Mouse (Mus musculus): ENCODE measurements around the gene Nox1. TPM values are rescaled to one million over a fixed set of nuclear protein-coding genes. Genes with fewer than 3 reads are reported as not detected.

Gene Nox1
- polyA plus RNA-seq, 1 experiment from 2014 or later = 0.17 TPM

- Histone ChIP-seq H3K27me3 (ENCODE audit: control insufficient read depth, insufficient read depth, low read length) (no peaks in the 10 kb centered on the region), H3K9me3 (ENCODE audit: control insufficient read depth, low read length) (no peaks in the 10 kb centered on the region), H3K4me1 (ENCODE audit: control insufficient read depth, insufficient read depth, low read length) (no peaks in the 10 kb centered on the region), H3K4me2 (ENCODE audit: low read length) (no peak overlapping the region), H3K27ac (replicated peaks; ENCODE audit: low read depth, low read length) (no peak overlapping the region), H3K9ac (replicated peaks; ENCODE audit: low read length) (no peak overlapping the region), H3K4me3 (replicated peaks; ENCODE audit: low read depth, low read length) (no peak overlapping the region), H3K36me3 (ENCODE audit: control insufficient read depth, insufficient read depth, low read length) (no peaks in the 10 kb centered on the region)
- ATAC-seq (ENCODE audit: low FRiP score, low TSS enrichment) (no peak), DNase-seq (no peak)
- 75% methylated on average over 2 of the region's 2 CpGs for WGBS
These were observed 119.1 kb downstream of the Nox1 start for GRCm38 (mm10) chrX:134102641-134103040.

- no peak for ATAC-seq (ENCODE audit: low FRiP score, low TSS enrichment)
These were observed 136.3 kb downstream of the Nox1 start for GRCm38 (mm10) chrX:134085453-134085852.

GRCm38 (mm10) chrX:134059764-134060163, 162.0 kb downstream of the Nox1 start:
- 23% methylated on average over 10 of the region's 10 CpGs for WGBS
- peak overlapping the region; percentile 55 for H3K4me3 ChIP-seq (replicated peaks; ENCODE audit: low read depth, low read length)
- 0 out of 2 replicates have a peak, but pooled peaks have one; percentile 18 for ATAC-seq (ENCODE audit: low FRiP score, low TSS enrichment)
- H3K4me2 ChIP-seq (ENCODE audit: low read length) = peak overlapping the region; percentile 50
- H3K27ac ChIP-seq (replicated peaks; ENCODE audit: low read depth, low read length) = peak overlapping the region; percentile 86
- peak overlapping the region; percentile 64 for H3K9ac ChIP-seq (replicated peaks; ENCODE audit: low read length)
- no peaks in the 10 kb centered on the region for H3K4me1 ChIP-seq (ENCODE audit: control insufficient read depth, insufficient read depth, low read length)
- DNase-seq = peak; percentile 51
- H3K27me3 ChIP-seq (ENCODE audit: control insufficient read depth, insufficient read depth, low read length) = no peaks in the 10 kb centered on the region
- no peaks in the 10 kb centered on the region for H3K9me3 ChIP-seq (ENCODE audit: control insufficient read depth, low read length)
- peaks cover 18% of the 10 kb centered on the region; the same call in 1 of the 2 replicates for H3K36me3 ChIP-seq (ENCODE audit: control insufficient read depth, insufficient read depth, low read length)

More at GRCm38 (mm10) chrX:134085453-134085852, 136.3 kb downstream of the Nox1 start:
- peak; percentile 7 for DNase-seq
- H3K27me3 ChIP-seq (ENCODE audit: control insufficient read depth, insufficient read depth, low read length) = no peaks in the 10 kb centered on the region
- no peak overlapping the region for H3K4me3 ChIP-seq (replicated peaks; ENCODE audit: low read depth, low read length)
- no peak overlapping the region for H3K9ac ChIP-seq (replicated peaks; ENCODE audit: low read length)
- peaks cover 4% of the 10 kb centered on the region; the same call in 1 of the 2 replicates for H3K36me3 ChIP-seq (ENCODE audit: control insufficient read depth, insufficient read depth, low read length)
- H3K4me1 ChIP-seq (ENCODE audit: control insufficient read depth, insufficient read depth, low read length) = no peaks in the 10 kb centered on the region
- H3K9me3 ChIP-seq (ENCODE audit: control insufficient read depth, low read length) = no peaks in the 10 kb centered on the region
- H3K4me2 ChIP-seq (ENCODE audit: low read length) = no peak overlapping the region
- WGBS = 46% methylated on average over 1 of the region's 1 CpGs
- H3K27ac ChIP-seq (replicated peaks; ENCODE audit: low read depth, low read length) = no peak overlapping the region

DNA sequence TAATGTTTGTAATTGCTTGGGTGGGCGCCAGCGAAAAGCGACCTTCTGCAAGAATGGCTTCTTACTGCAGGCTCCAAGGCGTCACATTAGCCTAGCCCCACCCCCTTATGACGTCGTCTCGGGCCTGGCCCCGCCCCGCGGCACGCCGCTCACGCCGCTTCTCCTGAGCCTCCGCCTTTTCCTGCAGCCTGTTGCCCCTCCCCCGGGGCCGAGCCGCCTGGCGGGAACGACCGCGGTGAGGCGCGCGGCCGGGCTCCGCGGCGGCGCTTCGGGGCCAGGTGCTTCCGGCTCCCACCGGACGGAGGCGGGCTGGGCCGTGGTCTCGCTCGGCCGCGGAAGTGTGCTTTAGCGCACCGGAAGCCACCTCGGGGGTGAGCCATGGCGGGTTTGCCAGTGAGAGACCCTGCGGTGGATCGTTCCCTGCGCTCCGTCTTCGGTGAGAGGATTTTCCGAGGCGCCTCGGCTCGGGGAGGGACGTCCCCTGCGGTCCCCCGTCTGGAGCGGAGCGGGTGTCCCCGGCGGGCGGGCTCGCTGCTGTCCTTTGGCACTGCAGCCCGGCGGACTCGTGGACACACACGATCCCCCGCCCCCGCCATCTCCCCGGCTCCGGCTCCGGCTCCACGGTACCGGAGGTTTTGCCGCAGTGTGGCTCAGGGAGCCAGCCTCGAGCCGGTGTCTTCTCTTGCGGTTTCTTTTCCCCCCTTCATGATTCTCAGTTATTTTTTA, 162.6 kb downstream of the Nox1 start, which contains the start of gene Cstf2:
Gene Cstf2 (plus strand): TSS at position 201 of the 726 bp plus-strand sequence.
- no peaks in the 10 kb centered on the region for H3K4me1 ChIP-seq (ENCODE audit: control insufficient read depth, insufficient read depth, low read length)
- H3K9ac ChIP-seq (replicated peaks; ENCODE audit: low read length) = peak within 1 kb of the TSS; percentile 64
- H3K4me3 ChIP-seq (replicated peaks; ENCODE audit: low read depth, low read length) = peak within 1 kb of the TSS; percentile 55
- ATAC-seq (ENCODE audit: low FRiP score, low TSS enrichment) (peak; percentile 99), DNase-seq (peak; percentile 94)
- WGBS = 29% methylated on average over 74 of the region's 77 CpGs
- H3K4me2 ChIP-seq (ENCODE audit: low read length) = peak within 1 kb of the TSS; percentile 50
- H3K27me3 ChIP-seq (ENCODE audit: control insufficient read depth, insufficient read depth, low read length) = no peaks in the 10 kb centered on the region
- no peaks in the 10 kb centered on the region for H3K9me3 ChIP-seq (ENCODE audit: control insufficient read depth, low read length)
- H3K27ac ChIP-seq (replicated peaks; ENCODE audit: low read depth, low read length) = peak within 1 kb of the TSS; percentile 86
- peaks cover 18% of the 10 kb centered on the region; the same call in 1 of the 2 replicates for H3K36me3 ChIP-seq (ENCODE audit: control insufficient read depth, insufficient read depth, low read length)

DNA sequence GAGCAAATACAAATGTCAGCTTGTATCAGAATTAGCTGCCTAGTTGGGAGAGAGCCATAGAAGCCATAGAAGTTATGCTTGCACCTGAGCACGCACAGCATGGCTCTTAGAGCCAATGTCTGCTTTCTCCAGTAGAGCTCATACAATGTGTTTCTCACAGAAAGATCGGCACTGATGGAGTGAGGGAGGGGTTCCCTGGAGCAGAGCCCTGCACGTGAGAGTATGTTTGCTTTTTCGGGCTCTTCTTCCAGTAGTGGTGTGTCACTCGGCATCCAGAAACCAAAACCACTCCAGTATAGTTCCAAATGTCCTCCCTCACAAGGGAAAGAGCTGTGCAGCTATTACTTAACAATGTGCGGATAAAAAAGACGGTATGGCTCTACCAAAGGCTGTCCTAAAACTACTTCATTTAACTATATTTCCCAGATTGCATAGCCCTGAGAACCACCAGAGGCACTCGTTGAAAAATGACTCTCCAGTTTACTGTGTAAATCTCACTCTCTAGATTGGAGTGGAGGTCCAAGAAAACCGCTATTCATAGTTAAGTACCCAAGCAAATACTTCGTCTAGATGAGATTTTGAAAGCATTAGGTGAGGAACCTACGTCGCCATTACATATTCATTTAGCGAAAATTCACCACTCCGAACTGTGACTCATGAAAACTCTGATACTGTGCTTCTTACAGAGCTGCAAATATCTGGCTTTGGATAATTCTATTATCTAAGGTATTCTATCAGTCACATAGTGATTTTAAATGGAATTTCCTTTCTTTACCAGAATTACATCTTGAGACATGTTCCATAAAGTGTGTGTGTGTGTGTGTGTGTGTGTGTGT, 163.5 kb downstream of the Nox1 start:
- DNase-seq (peak; percentile 1), ATAC-seq (ENCODE audit: low FRiP score, low TSS enrichment) (peak; percentile 12; the same call in 1 of the 2 replicates)
- WGBS = 76% methylated on average over 14 of the region's 14 CpGs
- H3K4me1 ChIP-seq (ENCODE audit: control insufficient read depth, insufficient read depth, low read length) = no peaks in the 10 kb centered on the region
- H3K4me2 ChIP-seq (ENCODE audit: low read length) = peak overlapping the region; percentile 40
- H3K9ac ChIP-seq (replicated peaks; ENCODE audit: low read length) = peak overlapping the region; percentile 29; the same call in 1 of the 2 replicates
- peak overlapping the region; percentile 55 for H3K4me3 ChIP-seq (replicated peaks; ENCODE audit: low read depth, low read length)
- no peaks in the 10 kb centered on the region for H3K27me3 ChIP-seq (ENCODE audit: control insufficient read depth, insufficient read depth, low read length)
- no peaks in the 10 kb centered on the region for H3K9me3 ChIP-seq (ENCODE audit: control insufficient read depth, low read length)
- peak overlapping the region; percentile 86 for H3K27ac ChIP-seq (replicated peaks; ENCODE audit: low read depth, low read length)
- peaks cover 17% of the 10 kb centered on the region; the same call in 1 of the 2 replicates for H3K36me3 ChIP-seq (ENCODE audit: control insufficient read depth, insufficient read depth, low read length)

DNA sequence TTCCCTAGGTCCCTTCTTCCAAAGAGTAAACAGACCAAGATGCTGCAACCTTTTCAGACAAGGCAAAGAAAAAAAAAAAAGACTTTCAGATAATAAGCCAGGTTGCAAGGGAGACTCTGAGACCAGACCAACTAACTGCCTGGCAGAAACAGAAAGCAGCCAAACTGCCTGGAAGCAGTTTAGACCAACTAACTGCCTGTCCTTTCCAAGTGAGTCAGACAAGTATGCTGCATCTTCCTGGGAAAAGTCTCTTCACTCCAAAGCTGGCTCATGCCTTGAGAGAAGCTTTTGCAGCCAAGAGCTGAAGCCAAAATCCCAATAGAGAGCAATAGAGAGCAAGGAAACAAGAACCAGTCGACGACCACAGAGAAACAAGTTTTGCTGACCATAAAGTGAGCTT, 164.9 kb downstream of the Nox1 start:
- H3K27ac ChIP-seq (replicated peaks; ENCODE audit: low read depth, low read length) = no peak overlapping the region
- no peaks in the 10 kb centered on the region for H3K4me1 ChIP-seq (ENCODE audit: control insufficient read depth, insufficient read depth, low read length)
- no peak overlapping the region for H3K4me2 ChIP-seq (ENCODE audit: low read length)
- H3K36me3 ChIP-seq (ENCODE audit: control insufficient read depth, insufficient read depth, low read length) = 0 out of 2 replicates have a peak, but pooled peaks cover 4% of the 10 kb centered on the region
- H3K9ac ChIP-seq (replicated peaks; ENCODE audit: low read length) = no peak overlapping the region
- 88% methylated on average over 2 of the region's 2 CpGs for WGBS
- H3K9me3 ChIP-seq (ENCODE audit: control insufficient read depth, low read length) = no peaks in the 10 kb centered on the region
- no peak overlapping the region for H3K4me3 ChIP-seq (replicated peaks; ENCODE audit: low read depth, low read length)
- DNase-seq (no peak), ATAC-seq (ENCODE audit: low FRiP score, low TSS enrichment) (no peak)
- no peaks in the 10 kb centered on the region for H3K27me3 ChIP-seq (ENCODE audit: control insufficient read depth, insufficient read depth, low read length)

- Histone ChIP-seq H3K9me3 (ENCODE audit: control insufficient read depth, low read length) (no peaks in the 10 kb centered on the region), H3K4me2 (ENCODE audit: low read length) (no peak overlapping the region), H3K4me1 (ENCODE audit: control insufficient read depth, insufficient read depth, low read length) (no peaks in the 10 kb centered on the region), H3K36me3 (ENCODE audit: control insufficient read depth, insufficient read depth, low read length) (no peaks in the 10 kb centered on the region), H3K27me3 (ENCODE audit: control insufficient read depth, insufficient read depth, low read length) (no peaks in the 10 kb centered on the region), H3K4me3 (replicated peaks; ENCODE audit: low read depth, low read length) (no peak overlapping the region), H3K27ac (replicated peaks; ENCODE audit: low read depth, low read length) (no peak overlapping the region), H3K9ac (replicated peaks; ENCODE audit: low read length) (no peak overlapping the region)
- DNase-seq = no peak
- ATAC-seq (ENCODE audit: low FRiP score, low TSS enrichment) = no peak
- 60% methylated on average over 1 of the region's 1 CpGs for WGBS
These were observed 172.8 kb downstream of the Nox1 start for GRCm38 (mm10) chrX:134048994-134049393.
